Mouse (Mus musculus): ENCODE results near the gene 0610030E20Rik. TPM values are rescaled to one million over a fixed set of nuclear protein-coding genes. Genes with fewer than 3 reads are reported as not detected.

Gene 0610030E20Rik
- total and polyA plus RNA-seq, 2 experiments from 2014 or later: 11.9 to 12.0 TPM

GRCm38 (mm10) chr6:72389471-72389940 is 42.4 kb downstream of the 0610030E20Rik start:
- WGBS: 3% methylated on average over 13 of the region's 13 CpGs
- H3K27ac ChIP-seq (ENCODE audit: low read depth): peak overlapping the region; percentile 99
- no peak for TF ChIP-seq EP300 (IDR thresholded peaks at IDR 0.05; ENCODE audit: low read depth)
- no peak for TF ChIP-seq CTCF (IDR thresholded peaks at IDR 0.05; ENCODE audit: low read depth)
- H3K4me3 ChIP-seq (ENCODE audit: low read depth, low read length): peak overlapping the region; percentile 57
- H3K9ac ChIP-seq (replicated peaks; ENCODE audit: low read depth, low read length): peak overlapping the region; percentile 76
- peak; percentile 59 for DNase-seq (ENCODE audit: low spot score)
- H3K4me1 ChIP-seq (ENCODE audit: control insufficient read depth, insufficient read depth): peaks cover 17% of the 10 kb centered on the region
- peaks cover 28% of the 10 kb centered on the region for H3K36me3 ChIP-seq (replicated peaks; ENCODE audit: control insufficient read depth, insufficient read depth, low read length)
- peak overlapping the region; percentile 72 for H3K4me2 ChIP-seq (ENCODE audit: low read depth, low read length)
- ATAC-seq (ENCODE audit: insufficient read depth, low read depth): peak; percentile 45
- no peaks in the 10 kb centered on the region for H3K27me3 ChIP-seq (ENCODE audit: control insufficient read depth, insufficient read depth, low read length)
- H3K9me3 ChIP-seq (replicated peaks; ENCODE audit: control insufficient read depth, low read length): no peaks in the 10 kb centered on the region

- Histone ChIP-seq H3K27me3 (ENCODE audit: control insufficient read depth, insufficient read depth, low read length) (no peaks in the 10 kb centered on the region), H3K4me3 (ENCODE audit: low read depth, low read length) (peak within 1 kb of the TSS; percentile 57), H3K36me3 (replicated peaks; ENCODE audit: control insufficient read depth, insufficient read depth, low read length) (peaks cover 21% of the 10 kb centered on the region), H3K9me3 (replicated peaks; ENCODE audit: control insufficient read depth, low read length) (no peaks in the 10 kb centered on the region), H3K4me1 (ENCODE audit: control insufficient read depth, insufficient read depth) (peaks cover 17% of the 10 kb centered on the region), H3K27ac (ENCODE audit: low read depth) (peak within 1 kb of the TSS; percentile 99), H3K4me2 (ENCODE audit: low read depth, low read length) (peak within 1 kb of the TSS; percentile 72), H3K9ac (replicated peaks; ENCODE audit: low read depth, low read length) (peak within 1 kb of the TSS; percentile 76)
- peak; percentile 86 for DNase-seq (ENCODE audit: low spot score)
- ATAC-seq (ENCODE audit: insufficient read depth, low read depth): peak; percentile 75
- under 1% methylated on average over 32 of the region's 33 CpGs for WGBS
- TF ChIP-seq EP300 (IDR thresholded peaks at IDR 0.05; ENCODE audit: low read depth): peak; percentile 88
- TF ChIP-seq CTCF (IDR thresholded peaks at IDR 0.05; ENCODE audit: low read depth): no peak
Measured at GRCm38 (mm10) chr6:72389941-72390771, 43.0 kb downstream of the 0610030E20Rik start, which contains the start of gene Vamp8. TSS of gene Vamp8 (minus strand) at chr6:72390703.

- H3K4me3 ChIP-seq (ENCODE audit: low read depth, low read length): peak overlapping the region; percentile 57
- ATAC-seq (ENCODE audit: insufficient read depth, low read depth) (peak; percentile 58), DNase-seq (ENCODE audit: low spot score) (peak; percentile 68)
- H3K27ac ChIP-seq (ENCODE audit: low read depth): peak overlapping the region; percentile 99
- H3K4me2 ChIP-seq (ENCODE audit: low read depth, low read length): peak overlapping the region; percentile 72
- 18% methylated on average over 12 of the region's 12 CpGs for WGBS
- peak overlapping the region; percentile 76 for H3K9ac ChIP-seq (replicated peaks; ENCODE audit: low read depth, low read length)
- H3K27me3 ChIP-seq (ENCODE audit: control insufficient read depth, insufficient read depth, low read length): no peaks in the 10 kb centered on the region
- H3K4me1 ChIP-seq (ENCODE audit: control insufficient read depth, insufficient read depth): peaks cover 17% of the 10 kb centered on the region
- TF ChIP-seq EP300 (IDR thresholded peaks at IDR 0.05; ENCODE audit: low read depth) (no peak), CTCF (IDR thresholded peaks at IDR 0.05; ENCODE audit: low read depth) (no peak)
- peaks cover 13% of the 10 kb centered on the region; the same call in 1 of the 2 replicates for H3K36me3 ChIP-seq (replicated peaks; ENCODE audit: control insufficient read depth, insufficient read depth, low read length)
- no peaks in the 10 kb centered on the region for H3K9me3 ChIP-seq (replicated peaks; ENCODE audit: control insufficient read depth, low read length)
Measured at GRCm38 (mm10) chr6:72390795-72391521, 43.8 kb downstream of the 0610030E20Rik start.

GRCm38 (mm10) chr6:72392341-72392740 is 45.2 kb downstream of the 0610030E20Rik start:
- no peak overlapping the region for H3K4me2 ChIP-seq (ENCODE audit: low read depth, low read length)
- H3K9ac ChIP-seq (replicated peaks; ENCODE audit: low read depth, low read length): no peak overlapping the region
- H3K4me3 ChIP-seq (ENCODE audit: low read depth, low read length): no peak overlapping the region
- WGBS: 90% methylated on average over 5 of the region's 5 CpGs
- H3K27me3 ChIP-seq (ENCODE audit: control insufficient read depth, insufficient read depth, low read length): no peaks in the 10 kb centered on the region
- no peaks in the 10 kb centered on the region for H3K9me3 ChIP-seq (replicated peaks; ENCODE audit: control insufficient read depth, low read length)
- H3K27ac ChIP-seq (ENCODE audit: low read depth): 0 out of 2 replicates have a peak overlapping the region, but pooled peaks have one; percentile 2
- ATAC-seq (ENCODE audit: insufficient read depth, low read depth): no peak
- H3K4me1 ChIP-seq (ENCODE audit: control insufficient read depth, insufficient read depth): peaks cover 17% of the 10 kb centered on the region
- TF ChIP-seq CTCF (IDR thresholded peaks at IDR 0.05; ENCODE audit: low read depth) (no peak), EP300 (IDR thresholded peaks at IDR 0.05; ENCODE audit: low read depth) (no peak)
- DNase-seq (ENCODE audit: low spot score): no peak
- 0 out of 2 replicates have a peak, but pooled peaks cover 3% of the 10 kb centered on the region for H3K36me3 ChIP-seq (replicated peaks; ENCODE audit: control insufficient read depth, insufficient read depth, low read length)

GRCm38 (mm10) chr6:72396837-72397251 is 49.7 kb downstream of the 0610030E20Rik start:
- TF ChIP-seq CTCF (IDR thresholded peaks at IDR 0.05; ENCODE audit: low read depth): no peak
- no peak for TF ChIP-seq EP300 (IDR thresholded peaks at IDR 0.05; ENCODE audit: low read depth)
- H3K4me1 ChIP-seq (ENCODE audit: control insufficient read depth, insufficient read depth): no peaks in the 10 kb centered on the region
- H3K27ac ChIP-seq (ENCODE audit: low read depth): no peak overlapping the region
- no peaks in the 10 kb centered on the region for H3K36me3 ChIP-seq (replicated peaks; ENCODE audit: control insufficient read depth, insufficient read depth, low read length)
- no peaks in the 10 kb centered on the region for H3K27me3 ChIP-seq (ENCODE audit: control insufficient read depth, insufficient read depth, low read length)
- H3K4me3 ChIP-seq (ENCODE audit: low read depth, low read length): no peak overlapping the region
- H3K9me3 ChIP-seq (replicated peaks; ENCODE audit: control insufficient read depth, low read length): no peaks in the 10 kb centered on the region
- H3K9ac ChIP-seq (replicated peaks; ENCODE audit: low read depth, low read length): no peak overlapping the region
- ATAC-seq (ENCODE audit: insufficient read depth, low read depth) (no peak), DNase-seq (ENCODE audit: low spot score) (no peak)
- 76% methylated on average over 10 of the region's 10 CpGs for WGBS
- H3K4me2 ChIP-seq (ENCODE audit: low read depth, low read length): no peak overlapping the region

Measured in heart, postnatal 0 days (tissue).